Mouse (Mus musculus) forebrain, embryonic 15.5 days (tissue): ENCODE data around the gene 1700001P01Rik. TPM values are rescaled to one million over a fixed set of nuclear protein-coding genes. Genes with fewer than 3 reads are reported as not detected.
"Not testable (repeated sequence)": the region's sequence is repeated elsewhere in the genome, so short reads cannot be mapped to it uniquely, and the experiment has no call there.

Experiments
- ATAC-seq: fragments of 200-750 bp; cut with Nextera tagmentation; replicated peaks from 2 replicates; pipeline ENCODE4 v1.8.0; 2017; ENCODE audit warnings: mild to moderate bottlenecking, moderate TSS enrichment, moderate library complexity
- H3K27ac ChIP-seq: fragments of 300-500 bp; sonication (generic); replicated peaks from 2 replicates; pipeline ENCODE4 v1.5.1; 2015; ENCODE audit warnings: mild to moderate bottlenecking, inconsistent platforms
- H3K27me3 ChIP-seq: fragments of 300-500 bp; sonication (generic); 2 replicates; pipeline ENCODE4 v1.6.1; 2015; ENCODE audit warnings: inconsistent platforms
- H3K36me3 ChIP-seq: fragments of 300-500 bp; sonication (generic); 2 replicates; pipeline ENCODE4 v1.6.1; 2015; ENCODE audit warnings: mild to moderate bottlenecking, inconsistent platforms
- H3K4me1 ChIP-seq: fragments of 300-500 bp; sonication (generic); 2 replicates; pipeline ENCODE4 v1.6.1; 2015; ENCODE audit warnings: inconsistent platforms
- H3K4me2 ChIP-seq: fragments of 300-500 bp; sonication (generic); replicated peaks from 2 replicates; pipeline ENCODE4 v1.6.1; 2015; ENCODE audit warnings: mild to moderate bottlenecking, inconsistent platforms
- H3K4me3 ChIP-seq: fragments of 300-500 bp; sonication (generic); 2 replicates; pipeline ENCODE4 v1.5.1; 2015; ENCODE audit warnings: mild to moderate bottlenecking, inconsistent platforms
- H3K9ac ChIP-seq: fragments of 300-500 bp; sonication (generic); replicated peaks from 2 replicates; pipeline ENCODE4 v1.6.1; 2015; ENCODE audit warnings: mild to moderate bottlenecking, inconsistent platforms
- H3K9me3 ChIP-seq: fragments of 300-500 bp; sonication (generic); 2 replicates; pipeline ENCODE4 v1.6.1; 2016; ENCODE audit warnings: inconsistent platforms
- WGBS: fragments of 180-500 bp; shearing (Covaris S2); methylation state at CpG from one replicate; pipeline ENCODE4 v1.1.7; 2015; ENCODE audit warnings: mixed read lengths; 5-methylcytosine and 5-hydroxymethylcytosine counted together
- polyA plus RNA-seq: library from polyadenylated mRNA; unstranded; fragments of >200 nt; fragmentation: Nextera tagmentation; extraction: Ambion mirVana; gene quantifications from 2 replicates; pipeline ENCODE4 v1.2.1, GENCODE M21; 2015

1700001P01Rik gene
- polyA plus RNA-seq, 1 experiment from 2014 or later: 0.39 TPM

GRCm38 (mm10) chr11:97799994-97800690, 24.4 kb upstream of the 1700001P01Rik start:
- Histone ChIP-seq H3K9ac (peak overlapping the region; percentile 97), H3K4me1 (peaks cover 45% of the 10 kb centered on the region), H3K4me2 (peak overlapping the region; percentile 58), H3K27me3 (no peaks in the 10 kb centered on the region), H3K4me3 (peak overlapping the region; percentile 98), H3K9me3 (no peaks in the 10 kb centered on the region), H3K36me3 (no peaks in the 10 kb centered on the region), H3K27ac (peak overlapping the region; percentile 96)
- under 1% methylated on average over 27 of the region's 43 CpGs for WGBS
- peak; percentile 62 for ATAC-seq

DNA sequence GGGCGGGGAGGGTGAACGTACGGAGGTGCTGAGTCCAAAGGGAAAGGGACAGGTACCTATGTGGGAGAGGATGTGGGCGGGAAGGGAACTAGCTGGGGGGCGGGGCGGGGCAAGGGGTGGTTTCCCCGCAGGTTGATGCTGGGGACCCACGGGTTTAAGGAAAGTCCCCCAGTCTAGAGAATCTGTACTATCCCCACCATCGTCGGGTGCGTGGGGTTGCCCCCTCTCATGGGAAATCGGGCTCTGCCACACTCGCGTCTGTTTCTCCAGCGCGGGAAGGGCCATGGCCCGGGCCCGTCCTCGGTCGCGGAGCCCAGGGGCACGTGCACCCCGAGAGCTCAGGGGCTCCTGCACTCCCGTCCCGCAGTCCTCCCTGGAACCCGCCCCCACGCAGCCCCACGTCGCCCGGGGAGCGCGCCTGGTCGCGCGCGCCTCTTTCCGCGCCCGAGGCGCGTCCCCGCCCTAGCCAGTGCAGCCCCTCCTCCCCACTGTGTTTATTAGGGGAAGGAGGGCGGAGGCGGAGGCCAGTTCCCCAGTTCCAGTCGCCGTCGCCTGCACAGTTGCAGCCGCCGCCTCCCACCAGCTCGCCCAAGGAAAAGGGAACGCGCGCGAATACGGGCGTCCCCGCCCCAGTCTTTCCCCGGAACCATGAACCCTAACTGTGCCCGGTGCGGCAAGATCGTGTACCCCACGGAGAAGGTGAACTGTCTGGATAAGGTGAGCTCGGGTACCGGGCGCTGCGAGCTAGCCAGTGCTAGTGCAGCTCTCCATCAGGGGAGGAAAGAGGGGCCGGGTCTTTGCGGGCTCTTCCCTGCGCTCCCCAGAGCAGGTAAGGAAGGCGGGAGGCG, 23.7 kb upstream of the 1700001P01Rik start:
- H3K4me2 ChIP-seq: peak overlapping the region; percentile 58
- peak overlapping the region; percentile 97 for H3K9ac ChIP-seq
- no peaks in the 10 kb centered on the region for H3K36me3 ChIP-seq
- peak overlapping the region; percentile 98 for H3K4me3 ChIP-seq
- H3K9me3 ChIP-seq: no peaks in the 10 kb centered on the region
- peak; percentile 84 for ATAC-seq
- H3K4me1 ChIP-seq: peaks cover 37% of the 10 kb centered on the region
- no peaks in the 10 kb centered on the region for H3K27me3 ChIP-seq
- under 1% methylated on average over 71 of the region's 71 CpGs for WGBS
- peak overlapping the region; percentile 96 for H3K27ac ChIP-seq

DNA sequence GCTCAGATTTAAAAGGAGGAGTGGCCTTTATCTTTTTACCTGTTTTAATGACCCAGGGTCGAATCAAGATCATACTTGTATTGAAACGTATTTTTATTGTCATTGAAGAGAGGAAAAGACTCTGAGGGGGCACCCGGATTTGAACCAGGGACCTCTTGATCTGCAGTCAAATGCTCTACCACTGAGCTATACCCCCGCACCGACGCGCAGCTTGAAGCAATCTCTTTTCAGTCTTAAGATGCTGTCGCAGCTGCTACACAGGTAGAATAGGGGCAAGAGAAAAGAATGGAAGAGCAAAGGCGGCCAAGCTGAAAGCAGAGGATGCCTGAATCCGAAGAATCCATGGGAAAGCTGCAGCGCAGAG, 23.0 kb upstream of the 1700001P01Rik start, which contains the start of gene Lasp1:
TSS of gene Lasp1 (plus strand) at position 219 of the 364 bp plus-strand sequence.
- peak within 1 kb of the TSS; percentile 96 for H3K27ac ChIP-seq
- no peaks in the 10 kb centered on the region for H3K36me3 ChIP-seq
- WGBS: 1% methylated on average over 11 of the region's 11 CpGs
- ATAC-seq: peak; percentile 63
- no peaks in the 10 kb centered on the region for H3K9me3 ChIP-seq
- peak within 1 kb of the TSS; percentile 97 for H3K9ac ChIP-seq
- peak within 1 kb of the TSS; percentile 58 for H3K4me2 ChIP-seq
- no peaks in the 10 kb centered on the region for H3K27me3 ChIP-seq
- H3K4me1 ChIP-seq: peaks cover 31% of the 10 kb centered on the region
- peak within 1 kb of the TSS; percentile 98 for H3K4me3 ChIP-seq

DNA sequence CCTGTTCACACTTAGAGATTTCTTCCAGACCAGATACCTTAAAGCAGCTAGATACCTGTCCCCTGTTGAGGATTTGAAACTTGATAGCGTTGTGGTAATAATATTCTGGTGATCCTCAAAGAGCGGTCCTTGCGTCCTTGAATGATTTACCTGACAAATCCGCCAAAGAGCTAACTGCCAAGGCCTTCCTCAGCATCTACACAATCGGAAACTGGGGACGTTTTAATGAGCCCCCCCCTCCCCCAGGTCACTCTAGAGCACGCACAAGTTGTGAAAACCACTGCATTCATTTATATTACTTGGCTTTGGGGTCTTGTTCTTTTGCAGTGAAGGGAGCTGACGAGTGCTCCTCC, 22.3 kb upstream of the 1700001P01Rik start:
- Histone ChIP-seq H3K27ac (peak overlapping the region; percentile 96), H3K4me3 (peak overlapping the region; percentile 98), H3K4me2 (peak overlapping the region; percentile 58; the same call in 1 of the 2 replicates)

DNA sequence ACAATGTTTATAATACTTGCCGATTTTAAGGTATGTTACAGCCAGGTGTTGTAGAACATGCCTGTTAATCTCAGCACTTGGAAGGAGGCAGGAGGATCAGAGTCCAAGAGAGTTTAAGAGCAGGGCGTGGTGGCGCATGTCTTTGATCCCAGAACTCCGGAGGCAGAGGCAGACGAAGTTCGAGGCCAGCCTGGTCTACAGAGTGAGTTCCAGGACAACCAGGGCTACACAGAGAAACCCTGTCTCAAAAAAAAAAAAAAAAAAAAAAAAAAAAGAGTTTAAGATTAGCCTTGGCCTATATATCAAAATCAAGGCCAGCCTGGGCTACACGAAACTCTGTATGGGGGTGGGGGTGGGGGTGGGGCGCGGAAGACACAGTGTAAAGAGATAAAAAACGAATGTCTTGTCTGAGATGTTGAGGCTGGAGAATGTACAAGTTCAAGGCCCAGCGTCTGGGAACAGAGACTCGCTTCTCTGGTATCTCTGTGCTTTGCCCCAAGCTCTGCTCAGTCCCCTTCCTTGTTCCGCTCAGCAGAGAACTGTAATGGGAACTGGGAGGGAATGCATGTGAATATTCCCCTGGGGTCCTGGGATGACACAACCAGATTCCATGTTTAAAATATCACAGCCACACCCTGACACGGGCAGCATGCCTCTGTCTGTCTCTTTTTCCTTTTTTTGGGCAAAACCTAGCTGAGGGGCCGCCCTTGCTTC, 21.8 kb upstream of the 1700001P01Rik start:
- H3K9ac ChIP-seq: no peak overlapping the region
- no peaks in the 10 kb centered on the region for H3K36me3 ChIP-seq
- peak overlapping the region; percentile 96; the same call in 1 of the 2 replicates for H3K27ac ChIP-seq
- H3K9me3 ChIP-seq: no peaks in the 10 kb centered on the region
- H3K4me1 ChIP-seq: peaks cover 22% of the 10 kb centered on the region
- peak overlapping the region; percentile 58; the same call in 1 of the 2 replicates for H3K4me2 ChIP-seq
- H3K27me3 ChIP-seq: no peaks in the 10 kb centered on the region
- 0 out of 2 replicates have a peak overlapping the region, but pooled peaks have one; percentile 98 for H3K4me3 ChIP-seq
- no peak for ATAC-seq
- whole genome bisulfite sequencing: 61% methylated on average over 15 of the region's 15 CpGs

More for the DNA sequence above, 22.3 kb upstream of the 1700001P01Rik start:
- 40% methylated on average over 8 of the region's 8 CpGs for WGBS
- ATAC-seq: no peak
- no peaks in the 10 kb centered on the region for H3K36me3 ChIP-seq
- H3K9ac ChIP-seq: no peak overlapping the region
- peaks cover 27% of the 10 kb centered on the region for H3K4me1 ChIP-seq
- H3K27me3 ChIP-seq: no peaks in the 10 kb centered on the region
- H3K9me3 ChIP-seq: no peaks in the 10 kb centered on the region

DNA sequence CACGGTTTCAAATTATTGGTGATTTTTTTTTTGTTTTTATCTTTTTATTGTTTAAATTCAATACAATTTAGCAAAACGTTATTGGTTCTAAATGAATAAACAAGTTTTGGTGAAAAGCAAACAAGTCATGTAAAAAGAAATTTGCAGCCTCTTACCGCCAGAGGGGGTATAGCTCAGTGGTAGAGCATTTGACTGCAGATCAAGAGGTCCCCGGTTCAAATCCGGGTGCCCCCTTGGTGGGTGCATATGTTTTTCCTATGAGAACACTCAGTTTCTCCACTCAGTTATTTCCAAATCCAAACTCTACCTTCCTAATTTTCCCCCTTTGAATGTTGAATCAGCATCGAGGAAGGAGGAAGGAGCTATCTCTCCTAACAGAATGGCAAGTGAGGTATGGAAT, 21.2 kb upstream of the 1700001P01Rik start:
- no peak overlapping the region for H3K27ac ChIP-seq
- H3K36me3 ChIP-seq: no peaks in the 10 kb centered on the region
- peaks cover 16% of the 10 kb centered on the region for H3K4me1 ChIP-seq
- H3K27me3 ChIP-seq: no peaks in the 10 kb centered on the region
- ATAC-seq: no peak
- no peaks in the 10 kb centered on the region for H3K9me3 ChIP-seq
- H3K9ac ChIP-seq: no peak overlapping the region
- WGBS: 2% methylated on average over 6 of the region's 6 CpGs
- no peak overlapping the region for H3K4me3 ChIP-seq
- no peak overlapping the region for H3K4me2 ChIP-seq

DNA sequence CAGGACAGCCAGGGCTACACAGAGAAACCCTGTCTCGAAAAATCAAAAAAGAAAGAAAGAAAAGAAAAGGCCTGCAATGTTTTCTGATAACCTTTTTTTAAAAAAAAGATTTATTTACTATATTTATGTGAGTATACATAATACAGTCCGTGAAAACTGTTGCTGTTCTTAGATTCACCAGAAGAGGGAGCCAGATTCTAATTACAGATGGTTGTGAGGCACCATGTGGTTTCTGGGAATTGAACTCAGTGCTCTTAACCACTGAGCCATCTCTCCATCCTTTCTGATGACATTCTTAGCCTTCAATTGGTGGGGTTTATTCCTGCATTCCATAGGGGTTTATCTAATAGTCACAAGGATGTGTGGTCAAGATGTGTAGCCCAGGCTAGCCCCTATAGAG, 17.4 kb upstream of the 1700001P01Rik start:
- no peaks in the 10 kb centered on the region for H3K36me3 ChIP-seq
- no peaks in the 10 kb centered on the region for H3K9me3 ChIP-seq
- no peak overlapping the region for H3K4me3 ChIP-seq
- H3K27ac ChIP-seq: no peak overlapping the region
- no peak for ATAC-seq
- no peaks in the 10 kb centered on the region for H3K27me3 ChIP-seq
- H3K9ac ChIP-seq: no peak overlapping the region
- H3K4me2 ChIP-seq: no peak overlapping the region
- H3K4me1 ChIP-seq: no peaks in the 10 kb centered on the region
- WGBS: 9% methylated on average over 2 of the region's 2 CpGs

GRCm38 (mm10) chr11:97790778-97791438, 15.2 kb upstream of the 1700001P01Rik start:
- not testable (repeated sequence) for H3K4me3 ChIP-seq, ATAC-seq
- WGBS: 75% methylated on average over 2 of the region's 2 CpGs

DNA sequence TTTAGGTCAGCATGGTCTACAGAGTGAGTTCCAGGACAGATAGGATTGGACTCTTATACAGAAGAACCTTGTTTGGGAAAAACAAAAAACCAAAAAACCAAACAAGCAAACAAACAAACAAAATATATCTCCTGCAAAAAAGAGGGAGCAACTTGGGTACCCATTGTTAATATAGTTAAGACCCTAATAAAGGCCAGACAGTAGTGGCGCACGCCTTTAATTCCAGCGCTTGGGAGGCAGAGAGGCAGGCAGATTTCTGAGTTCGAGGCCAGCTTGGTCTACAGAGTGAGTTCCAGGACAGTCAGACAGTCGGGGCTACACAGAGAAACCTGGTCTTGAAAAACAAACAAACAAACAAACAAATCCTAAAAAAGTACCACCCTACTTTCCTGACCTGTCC, 14.0 kb upstream of the 1700001P01Rik start:
- no peak for ATAC-seq
- H3K4me1 ChIP-seq: no peaks in the 10 kb centered on the region
- no peak overlapping the region for H3K4me3 ChIP-seq
- H3K4me2 ChIP-seq: no peak overlapping the region
- no peaks in the 10 kb centered on the region for H3K9me3 ChIP-seq
- no peak overlapping the region for H3K9ac ChIP-seq
- WGBS: 84% methylated on average over 5 of the region's 5 CpGs
- no peak overlapping the region for H3K27ac ChIP-seq
- H3K27me3 ChIP-seq: no peaks in the 10 kb centered on the region
- H3K36me3 ChIP-seq: no peaks in the 10 kb centered on the region

More at GRCm38 (mm10) chr11:97790778-97791438, 15.2 kb upstream of the 1700001P01Rik start:
- H3K4me1 ChIP-seq, H3K4me2 ChIP-seq, H3K9ac ChIP-seq, H3K27me3 ChIP-seq, H3K36me3 ChIP-seq, H3K27ac ChIP-seq, H3K9me3 ChIP-seq: not testable (repeated sequence)

DNA sequence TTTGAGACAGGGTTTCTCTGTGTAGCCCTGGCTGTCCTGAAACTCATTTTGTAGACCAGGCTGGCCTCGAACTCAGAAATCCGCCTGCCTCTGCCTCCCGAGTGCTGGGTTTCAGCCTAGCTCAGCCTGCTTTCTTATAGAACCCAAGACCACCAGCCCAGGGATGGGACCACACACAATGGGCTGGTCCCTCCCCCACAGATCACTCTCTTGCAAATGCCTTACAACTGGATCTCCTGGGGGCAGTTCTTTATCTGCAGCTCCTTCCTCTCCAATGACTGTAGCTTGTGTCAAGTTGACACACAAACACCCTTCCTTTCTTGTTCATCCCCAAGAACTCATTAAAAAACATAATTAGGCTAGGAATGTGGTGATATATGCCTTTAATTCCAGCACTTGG, 12.2 kb upstream of the 1700001P01Rik start:
- 94% methylated on average over 3 of the region's 3 CpGs for whole genome bisulfite sequencing
- no peak for ATAC-seq

GRCm38 (mm10) chr11:97782564-97782895, 6.8 kb upstream of the 1700001P01Rik start:
- Histone ChIP-seq H3K36me3 (peaks cover 30% of the 10 kb centered on the region), H3K4me1 (peaks cover 30% of the 10 kb centered on the region), H3K27me3 (no peaks in the 10 kb centered on the region), H3K4me2 (peak overlapping the region; percentile 68), H3K9me3 (no peaks in the 10 kb centered on the region), H3K27ac (peak overlapping the region; percentile 91), H3K4me3 (peak overlapping the region; percentile 87), H3K9ac (peak overlapping the region; percentile 96)
- ATAC-seq: peak; percentile 39; the same call in 1 of the 2 replicates
- under 1% methylated on average over 10 of the region's 10 CpGs for WGBS

More for the DNA sequence above, 12.2 kb upstream of the 1700001P01Rik start:
- no peak overlapping the region for H3K4me3 ChIP-seq
- no peak overlapping the region for H3K27ac ChIP-seq
- H3K9me3 ChIP-seq: no peaks in the 10 kb centered on the region
- no peaks in the 10 kb centered on the region for H3K36me3 ChIP-seq
- H3K4me1 ChIP-seq: peaks cover 5% of the 10 kb centered on the region
- H3K4me2 ChIP-seq: no peak overlapping the region
- no peak overlapping the region for H3K9ac ChIP-seq
- no peaks in the 10 kb centered on the region for H3K27me3 ChIP-seq
